Mouse (Mus musculus) kidney, postnatal 25 days (tissue): ENCODE measurements at regions not wholly inside any gene's neighbourhood (a gene's known extent, or its start where the extent isn't known, plus 50 kb on each side); places are given as distances from the start of the nearest gene placed in this dataset.
A peak's percentile ranks its signal among the peaks of the same experiment; 100 is the strongest.

ENCODE experiments used
- DNase-seq, 2 experiments: peaks; one replicate each; pipeline ENCODE4 v3.0.0; 2021; ENCODE audit warnings: mixed read lengths in 2 of 2

DNA sequence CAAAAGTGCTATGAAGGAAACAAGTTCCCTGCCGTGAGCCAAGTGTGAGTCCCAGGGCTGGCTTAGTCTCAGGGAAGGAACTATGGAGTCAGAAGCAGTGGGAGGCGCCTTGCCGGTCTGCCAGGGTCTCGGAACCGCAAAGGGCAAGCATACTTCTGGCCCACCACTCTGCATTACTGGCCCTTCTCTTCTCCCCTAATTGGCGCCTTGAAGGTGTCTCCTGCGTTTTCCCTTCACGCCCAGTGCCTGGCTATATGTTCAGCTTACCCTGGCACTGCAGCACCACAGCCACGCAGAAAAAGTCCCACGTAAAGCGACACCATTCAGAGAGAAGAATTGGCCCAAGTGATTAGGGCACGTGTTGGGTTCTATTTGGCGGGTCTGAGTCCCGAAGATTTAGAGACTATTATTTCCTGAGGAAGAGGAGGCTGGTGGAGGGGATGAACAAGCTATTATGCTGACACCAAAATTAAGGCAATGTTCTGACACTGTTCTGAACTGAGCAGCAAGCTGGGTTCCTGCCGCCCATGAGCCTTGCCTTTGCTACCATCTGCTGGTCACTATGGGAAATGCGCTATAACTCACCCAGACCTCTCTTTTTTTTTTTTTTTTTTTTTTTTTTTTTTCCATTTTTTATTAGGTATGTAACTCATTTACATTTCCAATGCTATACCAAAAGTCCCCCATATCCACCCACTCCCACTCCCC is 288.5 kb upstream of the Jmjd1c start:
- DNase-seq = peak; percentile 65 to 75

DNA sequence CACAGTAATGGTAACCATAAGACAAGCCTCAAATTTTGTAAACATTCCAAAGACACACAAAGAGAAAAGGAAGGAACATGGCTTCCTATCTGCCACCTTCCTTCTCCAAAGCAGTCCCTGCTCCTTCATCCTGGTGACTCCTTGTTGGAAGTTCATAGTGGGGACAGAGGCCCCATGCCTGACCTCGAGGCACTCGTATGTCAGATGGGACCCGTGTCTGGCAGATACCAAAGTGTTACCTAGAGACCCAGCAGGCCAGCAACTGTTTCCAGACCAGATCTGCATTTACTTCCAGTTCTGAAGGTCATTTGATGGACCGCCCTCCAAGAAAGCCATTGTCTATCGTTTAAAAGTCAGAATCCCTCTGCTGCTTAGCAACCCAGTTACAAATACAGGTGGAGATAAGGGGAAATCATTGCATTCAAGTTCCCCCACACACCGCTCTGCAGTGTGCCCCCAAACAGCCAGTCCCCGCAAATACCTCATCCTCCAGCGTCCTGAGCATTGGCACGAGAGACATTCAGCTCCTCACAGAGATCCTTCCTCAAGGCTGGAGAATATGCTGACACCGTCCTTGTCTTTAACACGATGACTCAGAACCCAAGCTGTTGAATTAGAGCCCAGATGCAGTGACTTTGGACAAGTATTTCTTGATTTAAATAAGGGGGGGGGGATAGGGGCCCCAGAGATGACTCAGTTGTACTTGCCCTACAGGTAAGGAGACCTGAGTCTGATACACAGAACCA is 283.2 kb upstream of the Jmjd1c start:
- no peak for DNase-seq

DNA sequence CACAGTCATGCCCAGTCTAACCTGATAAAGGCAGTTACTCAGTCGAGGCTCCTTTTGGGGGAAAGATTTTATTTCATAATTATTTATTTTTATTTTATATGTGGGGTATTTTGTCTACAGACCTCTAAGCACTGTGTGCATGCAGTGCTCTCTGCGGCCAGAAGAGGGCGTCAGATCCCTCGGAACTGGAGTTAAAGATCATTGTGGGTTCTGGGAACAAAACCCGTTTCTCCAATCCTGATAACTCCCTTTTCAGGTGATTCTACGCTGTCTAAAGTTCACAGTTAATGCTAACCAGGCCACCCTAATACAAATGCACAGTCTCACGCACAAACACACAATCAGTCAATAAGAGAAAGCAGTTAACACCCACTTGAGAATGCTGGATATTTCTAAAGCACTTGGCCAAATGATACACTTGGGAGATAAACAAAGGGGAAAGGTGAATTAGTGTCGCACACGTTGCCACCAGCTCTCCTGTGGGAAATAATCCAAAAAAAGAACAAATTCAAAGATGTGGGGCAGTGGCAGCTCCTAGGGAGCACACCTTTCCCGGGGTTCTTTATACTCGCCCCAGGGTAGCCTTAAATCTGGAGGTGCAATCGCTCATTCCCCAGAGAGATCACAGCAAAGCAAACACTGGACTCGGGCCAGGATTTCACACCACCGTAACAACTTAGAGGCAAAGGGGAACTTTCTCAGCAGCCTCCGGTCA is 281.9 kb upstream of the Jmjd1c start:
- peak in 1 of 2 experiments; percentile 16 for DNase-seq

DNA sequence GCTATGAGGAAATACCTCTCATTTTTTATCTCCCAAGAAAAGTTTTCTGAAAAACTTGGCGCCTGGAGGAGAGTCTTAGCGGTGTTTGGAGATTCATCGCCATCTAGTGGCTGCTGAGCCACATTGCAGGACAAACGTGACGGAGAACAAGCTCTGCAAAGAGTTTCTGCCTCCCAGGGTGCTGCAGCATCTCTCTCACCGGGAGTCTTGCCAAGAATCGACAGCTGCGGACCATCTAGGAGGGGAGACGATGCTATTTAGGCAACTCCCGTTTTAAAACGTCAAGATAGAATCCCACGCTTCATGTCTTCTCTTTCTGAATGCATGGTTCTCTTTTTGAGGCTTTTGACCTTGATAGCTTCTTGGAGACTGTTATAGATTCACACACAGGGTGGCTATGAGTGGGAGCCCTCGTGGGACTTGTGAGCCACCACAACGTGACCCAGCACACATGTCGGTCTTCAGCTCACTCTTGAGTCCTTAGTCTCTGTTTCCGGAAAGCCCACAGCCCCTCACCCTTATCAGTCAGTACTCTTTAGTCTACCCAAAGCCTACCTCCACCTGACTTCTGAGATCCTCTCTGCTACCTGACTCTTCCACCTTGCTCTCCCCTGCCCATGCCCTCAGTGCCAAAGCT is 281.2 kb upstream of the Jmjd1c start:
- DNase-seq = peak; percentile 84 to 85

DNA sequence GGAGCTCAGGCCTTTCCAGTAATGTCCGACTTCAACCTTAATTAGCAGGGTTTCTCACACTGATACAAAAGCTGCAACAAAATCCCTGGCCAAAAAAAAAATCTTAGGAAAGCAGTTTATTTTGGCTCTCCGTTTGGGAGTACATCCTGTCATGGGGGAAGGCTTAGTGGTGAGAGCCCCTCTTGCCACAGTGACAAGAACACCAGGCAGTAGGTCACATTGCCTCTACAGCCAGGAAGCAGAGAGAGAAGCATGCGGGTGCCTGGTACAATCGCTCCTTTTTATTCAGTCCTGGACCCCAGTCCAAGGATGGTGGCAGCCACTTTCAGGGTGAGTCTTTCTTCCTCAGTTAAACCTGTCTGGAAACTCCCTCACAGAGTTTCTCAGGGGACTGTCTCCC is 280.0 kb upstream of the Jmjd1c start:
- DNase-seq = no peak

DNA sequence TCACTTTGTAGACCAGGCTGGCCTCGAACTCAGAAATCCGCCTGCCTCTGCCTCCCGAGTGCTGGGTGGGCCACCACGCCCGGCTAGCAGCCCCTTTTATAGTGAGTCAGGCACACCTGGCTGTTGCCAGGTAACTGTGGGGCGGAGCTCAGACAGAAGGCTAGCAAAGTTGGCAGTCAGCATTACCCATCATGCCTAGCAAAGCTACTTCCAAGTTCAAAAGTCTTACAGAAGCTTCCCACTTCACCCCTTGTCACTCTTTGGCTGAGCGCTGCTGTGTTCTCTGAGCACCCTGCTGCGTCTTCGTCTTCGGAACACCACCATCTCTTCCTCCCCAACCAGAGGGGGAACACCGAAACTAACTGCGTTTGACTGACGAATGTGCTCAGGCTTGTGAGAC is 279.1 kb upstream of the Jmjd1c start:
- no peak for DNase-seq

DNA sequence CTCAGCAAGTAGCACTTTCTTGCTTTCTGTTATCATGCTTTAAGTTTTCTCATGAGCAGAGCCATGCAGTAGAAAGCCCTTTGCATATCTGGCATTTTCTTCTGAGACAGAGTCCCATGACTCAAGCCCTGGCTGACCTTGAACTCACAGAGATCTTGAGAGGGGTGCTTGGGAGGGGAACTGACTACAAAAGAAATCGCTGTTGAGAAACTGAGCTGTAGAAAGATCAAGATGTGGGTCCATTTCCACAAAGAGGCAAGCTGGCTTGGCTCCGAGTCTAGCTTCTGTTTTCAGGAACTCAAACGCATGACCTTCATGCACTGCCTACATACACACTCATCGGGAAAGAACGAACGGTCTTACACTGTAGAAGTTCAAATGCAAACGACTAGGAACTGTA is 278.0 kb upstream of the Jmjd1c start:
- DNase-seq = no peak

DNA sequence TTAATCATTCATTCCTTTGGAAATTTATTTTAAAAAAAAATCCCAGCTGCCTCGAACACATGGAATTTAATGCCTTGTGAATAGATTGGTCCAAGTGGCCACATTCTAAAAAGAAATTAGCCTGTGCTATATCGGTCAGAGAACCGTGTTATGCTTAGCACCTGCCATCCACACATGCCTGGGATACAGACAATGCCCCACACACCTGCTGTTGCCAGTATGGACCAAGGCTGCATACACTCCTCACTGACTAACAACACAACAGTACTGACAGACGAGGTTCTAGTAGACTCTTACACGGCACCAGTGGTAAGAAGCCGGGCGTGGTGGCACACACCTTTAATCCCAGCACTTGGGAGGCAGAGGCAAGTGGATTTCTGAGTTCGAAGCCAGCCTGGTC is 276.4 kb upstream of the Jmjd1c start:
- DNase-seq = no peak

DNA sequence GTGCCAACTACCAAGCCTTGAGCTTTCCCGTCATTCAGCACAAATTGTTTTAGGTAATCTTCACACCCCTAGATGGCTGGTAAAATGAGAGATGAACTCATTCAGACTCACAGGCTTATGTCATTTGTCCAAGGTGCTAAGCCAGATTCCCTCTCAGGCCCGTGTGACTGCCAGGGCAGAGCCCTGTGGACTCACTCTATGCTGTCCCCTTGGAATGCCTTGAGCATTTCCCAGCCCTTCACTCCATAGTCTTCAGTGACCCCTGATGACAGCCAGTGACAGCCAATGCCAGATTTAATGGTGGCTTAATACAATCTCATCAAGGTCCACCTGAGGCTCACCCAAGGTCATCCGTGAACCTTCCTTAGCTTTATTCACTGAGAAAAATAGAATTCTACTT is 270.2 kb upstream of the Jmjd1c start:
- DNase-seq = no peak

DNA sequence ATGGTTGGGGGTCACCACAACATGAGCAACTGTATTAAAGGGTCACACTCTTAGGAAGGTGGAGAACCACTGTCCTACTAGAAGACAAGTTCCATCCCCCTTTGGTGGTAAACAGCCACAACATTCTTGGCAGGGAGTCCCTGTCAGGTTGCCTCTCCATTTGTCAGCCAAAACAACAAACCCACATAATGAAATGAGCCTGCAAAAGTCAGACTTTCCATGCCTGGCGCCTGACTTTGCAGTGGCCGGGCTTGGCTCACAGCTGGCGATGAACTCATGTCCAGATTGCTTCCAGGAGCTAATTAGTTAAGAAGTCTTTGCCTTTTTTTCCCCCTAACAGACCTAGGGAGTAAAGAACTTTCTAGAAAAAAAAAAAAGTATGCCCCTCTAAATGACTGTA is 269.6 kb upstream of the Jmjd1c start:
- DNase-seq = no peak

DNA sequence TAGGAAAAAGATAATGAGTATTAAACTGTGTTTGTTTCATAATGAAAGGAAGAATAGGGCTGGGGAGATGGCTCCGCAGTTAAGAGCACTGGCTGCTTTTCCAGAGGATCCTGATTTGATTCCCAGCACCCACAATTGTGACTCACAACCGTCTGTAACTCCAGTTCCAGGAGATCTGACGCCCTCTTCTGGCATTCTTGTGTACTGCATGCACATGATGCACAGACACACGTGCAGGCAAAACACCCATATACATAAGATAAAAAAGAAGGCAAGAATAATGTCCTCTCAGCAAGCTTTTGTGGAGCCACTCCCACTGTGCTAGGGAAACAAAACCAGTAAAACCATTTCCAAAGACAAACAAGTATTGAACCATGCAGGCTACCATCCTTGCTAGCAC is 261.0 kb upstream of the Jmjd1c start:
- no peak for DNase-seq

DNA sequence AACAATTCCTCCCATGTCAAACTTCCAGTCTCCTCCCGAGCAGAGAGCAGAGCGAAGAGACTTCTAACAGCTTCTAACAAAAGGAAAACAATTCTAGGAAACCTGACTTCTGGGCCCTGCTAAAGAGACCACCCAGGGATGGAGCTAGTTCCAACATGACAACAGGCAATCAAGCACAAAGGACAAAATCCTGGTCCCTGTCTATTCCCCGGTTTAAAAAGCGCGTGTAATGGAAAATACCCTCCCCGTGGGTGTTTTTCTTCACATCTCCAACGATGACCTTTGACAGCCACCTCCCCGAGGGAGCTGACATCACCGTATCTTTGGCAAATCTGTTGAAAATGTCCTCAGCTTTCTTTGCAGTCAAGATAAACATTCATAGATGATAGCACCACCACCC is 256.9 kb upstream of the Jmjd1c start:
- peak; percentile 24 to 45 for DNase-seq

DNA sequence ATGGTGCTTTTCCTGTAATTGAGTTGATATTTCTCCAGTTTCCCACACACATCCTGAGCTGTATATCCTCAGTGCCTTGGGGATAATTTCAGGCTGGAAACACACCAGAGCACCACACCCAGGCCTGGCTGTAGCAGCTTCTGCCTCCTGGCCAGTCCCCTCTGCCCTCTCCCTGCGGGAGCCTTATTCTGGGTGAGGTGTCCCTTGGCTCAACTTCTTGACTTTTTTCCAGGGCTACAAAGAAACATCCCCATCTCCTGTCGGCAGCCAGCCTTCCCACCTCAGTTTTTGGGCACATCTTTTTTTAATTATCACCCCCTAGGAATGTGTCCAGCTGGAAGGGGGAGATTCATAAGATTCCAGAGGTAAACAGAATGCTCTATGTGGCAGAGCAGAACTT is 252.7 kb upstream of the Jmjd1c start:
- peak in 1 of 2 experiments; percentile 61 for DNase-seq

DNA sequence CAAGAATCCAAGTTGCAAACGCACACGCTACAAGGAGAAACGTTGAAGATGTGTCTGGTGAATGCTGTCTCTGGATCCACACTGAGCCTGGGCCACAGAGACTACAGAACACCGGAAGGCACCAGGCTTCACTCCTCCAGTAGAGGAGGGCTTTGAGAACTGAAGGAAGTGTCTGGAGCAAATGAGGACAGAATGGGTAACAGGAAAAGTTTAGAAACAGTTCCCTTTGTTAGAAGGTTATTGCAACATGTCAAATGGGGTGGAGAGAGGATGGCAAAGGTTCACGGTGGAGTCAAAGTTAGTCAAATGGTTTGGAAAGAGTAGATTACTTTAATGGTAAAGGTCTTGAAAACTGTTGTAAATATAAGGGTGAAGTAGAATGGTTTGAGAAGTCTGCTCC is 247.1 kb upstream of the Jmjd1c start:
- no peak for DNase-seq

DNA sequence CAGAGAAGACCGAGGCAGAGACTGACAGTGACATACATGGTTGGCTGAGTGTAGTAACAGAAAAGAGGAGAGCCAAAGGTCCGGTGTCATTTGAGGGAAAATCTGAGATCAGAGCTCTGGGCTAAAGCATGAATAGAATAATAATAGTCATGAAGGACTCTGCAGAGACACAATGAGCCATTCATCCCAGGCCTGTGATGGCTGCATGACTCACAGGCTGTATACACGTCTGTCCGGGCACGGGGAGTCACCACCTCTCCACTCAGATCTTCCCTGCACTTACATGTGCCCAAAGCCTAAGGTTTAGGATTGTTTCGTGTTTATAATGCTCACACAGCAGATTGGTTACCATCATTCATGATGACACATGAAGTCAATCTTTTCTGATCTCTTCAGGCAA is 246.2 kb upstream of the Jmjd1c start:
- DNase-seq = no peak

DNA sequence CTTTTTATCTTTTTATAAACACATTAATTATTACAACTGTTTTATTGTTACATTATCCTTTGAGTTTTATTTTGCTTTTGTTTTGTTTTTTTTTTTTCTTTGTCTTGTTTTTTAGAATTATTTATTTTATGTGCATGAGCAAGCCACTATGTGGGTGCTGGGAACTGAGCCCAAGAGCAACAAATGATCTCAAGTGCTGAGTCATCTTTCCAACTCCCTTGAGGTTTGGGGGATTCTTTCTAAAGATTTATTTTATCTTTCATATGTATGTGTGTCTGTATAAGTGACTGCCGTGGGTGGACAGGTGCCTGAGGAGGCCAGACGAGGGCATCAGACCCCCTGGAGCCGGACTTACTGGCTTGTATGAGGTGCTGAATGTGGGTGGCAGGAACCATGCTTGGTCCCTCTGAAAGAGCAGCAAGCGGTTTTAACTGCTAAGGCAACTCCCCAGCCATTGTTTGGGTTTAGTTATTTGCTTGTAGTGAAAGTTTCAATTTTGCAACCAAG is 244.9 kb upstream of the Jmjd1c start:
- no peak for DNase-seq

DNA sequence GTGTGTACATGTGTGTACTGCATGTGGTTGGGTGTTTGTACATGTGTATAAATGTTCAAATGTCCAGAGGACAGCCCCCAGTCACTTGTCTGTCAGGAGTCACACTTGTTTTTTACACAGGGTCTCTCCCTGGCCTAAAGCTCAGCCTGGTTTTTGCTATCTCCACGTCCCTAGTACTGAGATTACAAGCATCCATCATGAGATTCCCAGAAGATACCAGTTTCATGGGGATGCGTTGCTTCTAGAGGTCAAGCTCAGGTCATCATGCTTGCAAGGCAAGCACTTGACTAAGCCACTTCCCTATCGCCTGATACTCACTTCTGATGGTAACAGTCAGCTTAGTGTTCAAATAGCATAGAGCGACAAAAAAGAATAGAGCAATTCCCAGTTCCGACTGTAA is 244.1 kb upstream of the Jmjd1c start:
- no peak for DNase-seq

DNA sequence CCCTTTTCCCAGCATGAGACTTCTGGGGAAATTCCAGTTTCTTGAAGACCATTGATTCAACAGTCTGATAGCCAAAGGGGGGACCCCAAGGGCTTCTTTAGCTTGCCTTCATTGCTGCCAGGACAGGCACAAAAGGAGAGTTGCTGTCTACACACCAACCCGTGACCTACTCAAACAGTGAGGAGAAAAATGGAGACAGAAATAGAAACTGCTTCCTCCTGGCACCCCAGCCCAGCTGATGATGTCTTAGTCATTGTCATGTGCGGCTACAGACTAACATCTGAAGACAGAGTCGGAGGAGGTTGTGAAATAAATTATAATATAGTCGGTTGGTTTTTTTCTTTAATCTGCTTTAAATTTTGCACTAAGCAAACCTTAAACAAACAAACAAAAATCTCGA is 243.2 kb upstream of the Jmjd1c start:
- DNase-seq = no peak

DNA sequence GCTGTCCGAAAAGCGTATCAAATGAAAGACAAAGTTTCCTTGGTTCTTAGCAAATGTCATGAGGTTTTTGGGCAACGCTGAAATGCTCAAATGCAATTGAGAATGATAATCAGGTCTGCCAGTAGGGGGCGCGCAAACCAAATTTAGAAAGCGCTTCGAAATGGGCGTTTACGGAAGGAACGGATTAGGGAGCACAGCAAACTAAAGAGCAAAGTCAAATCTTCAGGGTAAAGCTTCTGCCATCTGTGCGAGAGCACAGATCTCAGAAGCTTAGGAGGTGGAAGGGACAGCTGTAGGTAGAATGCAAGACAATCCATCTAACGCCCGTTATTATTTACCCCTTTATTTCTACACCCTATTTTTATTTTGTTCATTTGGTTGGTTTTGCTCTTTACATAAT is 242.7 kb upstream of the Jmjd1c start:
- DNase-seq = peak; percentile 79 to 90

DNA sequence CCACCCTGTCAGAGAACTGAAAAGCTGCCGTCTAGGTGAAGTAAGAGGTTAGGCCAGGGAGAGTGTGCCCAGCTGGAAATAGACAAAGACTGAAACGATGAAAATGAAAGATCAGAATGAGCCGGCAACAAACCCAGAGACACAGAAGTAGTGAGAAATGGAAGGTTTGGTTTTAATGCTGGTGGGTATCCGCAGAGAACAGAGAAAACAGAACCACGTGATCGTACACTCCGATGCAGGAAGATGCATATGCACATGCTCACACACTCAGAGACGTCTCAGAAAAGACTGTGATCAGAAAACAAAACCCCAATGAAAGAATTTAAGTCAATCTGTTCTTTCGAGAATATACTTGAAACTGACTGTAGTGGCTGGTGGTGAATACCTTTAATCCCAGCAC is 241.0 kb upstream of the Jmjd1c start:
- DNase-seq = no peak

DNA sequence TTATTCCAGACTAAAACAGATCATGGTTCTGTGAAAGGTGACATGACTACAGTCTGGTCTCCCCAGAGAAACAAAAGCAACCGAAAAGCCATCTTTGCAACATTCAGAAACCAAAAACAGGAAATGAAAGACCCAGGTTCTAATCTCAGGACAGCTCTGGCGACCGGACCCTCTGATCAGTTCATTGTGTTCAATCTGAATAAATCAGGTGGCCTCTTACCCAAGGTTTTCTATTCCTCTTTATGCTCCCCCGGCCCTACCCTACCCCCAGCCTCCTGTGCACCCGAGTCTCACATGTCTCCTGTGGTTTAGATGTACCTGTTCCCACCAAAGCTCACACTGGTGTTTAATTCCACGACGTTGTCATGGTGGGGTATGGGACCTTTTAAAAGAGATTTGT is 238.6 kb upstream of the Jmjd1c start:
- DNase-seq = no peak

DNA sequence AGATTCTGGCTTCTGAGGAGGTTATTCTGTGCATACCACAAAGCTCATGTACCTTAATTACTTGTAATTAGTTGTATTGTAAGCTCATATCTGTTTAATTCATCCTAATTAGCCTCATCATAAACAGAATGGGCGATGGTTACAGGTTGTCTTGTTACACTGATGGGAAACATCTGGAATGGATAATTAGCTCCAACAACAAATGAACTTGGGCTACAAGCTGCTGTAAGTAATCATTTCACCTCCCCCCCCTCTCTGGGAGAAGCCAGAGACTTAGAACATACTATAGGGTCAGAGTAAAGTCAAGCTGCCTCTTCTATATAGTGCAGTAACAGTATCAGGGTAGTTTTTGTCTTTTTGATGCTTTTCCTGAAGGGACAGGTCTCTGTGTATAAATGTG is 234.5 kb upstream of the Jmjd1c start:
- no peak for DNase-seq

DNA sequence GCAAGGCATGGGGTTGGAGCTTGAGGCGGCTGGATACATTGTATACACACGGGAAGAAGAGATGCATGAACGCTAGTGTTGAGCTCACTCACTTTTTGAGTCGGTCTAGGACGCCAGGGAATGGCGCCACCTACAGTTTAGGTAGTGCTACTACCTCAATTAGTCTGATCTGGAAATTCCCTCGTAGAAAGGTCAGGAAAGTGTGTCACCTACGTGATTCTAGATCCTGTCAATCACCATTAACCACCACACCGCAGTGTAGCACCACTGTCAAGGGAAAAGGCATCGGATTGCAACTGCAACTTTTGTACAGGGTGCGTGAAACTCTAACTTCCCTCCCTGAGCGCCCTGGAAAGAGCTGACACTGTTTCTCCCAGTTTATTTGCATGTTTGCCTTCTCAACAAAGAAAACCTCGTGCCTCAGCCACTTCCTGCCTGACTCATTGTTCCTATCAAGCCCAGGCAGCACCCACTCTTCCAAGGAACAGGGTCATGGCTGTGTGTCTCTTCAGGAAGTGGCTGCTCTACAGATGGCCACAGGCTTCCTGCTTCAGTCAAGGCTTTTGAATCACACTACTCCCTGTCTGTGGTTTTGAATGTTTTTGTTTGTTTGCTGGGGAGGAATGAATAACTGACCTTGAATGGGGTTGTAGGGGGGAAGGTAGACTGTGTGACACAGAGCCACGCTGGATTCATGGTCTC is 231.6 kb upstream of the Jmjd1c start:
- DNase-seq = peak; percentile 50 to 75
